ENCODE assay signal across 8 mouse cellular contexts in the genomic region with DNA sequence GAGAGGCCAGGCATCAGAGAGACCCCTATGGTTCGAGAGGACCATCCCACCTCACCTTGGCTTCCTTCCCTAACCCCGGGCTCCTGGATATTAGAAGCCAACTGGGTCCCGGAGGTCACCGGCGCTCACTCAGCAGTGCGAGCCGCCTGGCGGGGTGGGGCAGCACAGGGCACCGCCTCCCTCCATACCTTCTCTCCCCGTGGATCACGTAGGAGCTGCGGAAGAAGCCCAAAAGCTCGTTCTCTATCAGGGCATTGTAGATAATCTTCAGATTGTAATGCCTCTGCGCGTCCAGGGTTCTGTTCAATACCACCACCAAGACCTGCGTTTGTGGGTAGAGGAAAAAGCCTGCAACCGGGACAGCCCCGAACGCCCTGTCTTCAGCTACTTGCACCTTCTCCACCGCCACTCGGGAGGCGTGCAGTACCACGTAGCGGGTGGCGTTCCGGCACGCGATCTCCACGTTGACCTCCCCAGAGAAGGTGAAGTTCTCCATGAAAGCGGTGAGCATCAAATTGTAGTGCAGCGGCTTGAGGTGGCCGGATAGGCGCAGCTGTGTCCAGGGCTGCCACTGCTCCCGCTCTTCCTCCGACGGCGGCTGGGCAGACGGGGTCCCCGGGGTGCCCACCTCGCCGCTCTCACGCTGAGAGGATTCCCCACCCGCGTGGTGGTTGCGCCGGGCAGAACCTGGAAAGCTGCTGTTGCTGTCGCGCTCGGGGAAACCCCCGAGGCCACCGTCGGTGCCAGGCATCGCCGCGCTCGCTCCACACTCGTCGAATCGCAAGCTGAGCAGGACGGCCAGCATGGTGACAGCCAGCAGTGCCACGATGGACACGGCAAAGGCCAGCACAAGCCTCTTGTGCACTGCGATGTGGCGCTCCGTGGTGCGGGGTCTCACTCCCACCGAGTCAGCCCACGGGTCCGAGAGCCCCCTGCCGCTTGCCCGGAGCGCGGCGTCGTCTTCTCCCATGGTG. TPM values are rescaled to one million over a fixed set of nuclear protein-coding genes. Genes with fewer than 3 reads are reported as not detected.
DNase-seq lines count a peak whose midpoint lies in the region; ATAC-seq lines count a peak whose summit lies in the region.

No protein-coding gene starts in this region.

- WGBS in kidney, embryonic 14.5 days = 7% methylated on average over 73 of the region's 75 CpGs
- WGBS in embryonic facial prominence, embryonic 13.5 days = 6% methylated on average over 75 of the region's 75 CpGs
- 8% methylated on average over 75 of the region's 75 CpGs for WGBS in limb, embryonic 11.5 days

- no peak overlapping the region for H3K9ac ChIP-seq in kidney, embryonic 14.5 days (ENCODE audit: low read depth, low read length)
- peak overlapping the region; percentile 71; the same call in 1 of the 2 replicates for H3K9ac ChIP-seq in embryonic facial prominence, embryonic 13.5 days
- no peak overlapping the region for H3K9ac ChIP-seq in limb, embryonic 11.5 days (ENCODE audit: low read length)

- peaks cover 43% of the 10 kb centered on the region for H3K27me3 ChIP-seq in kidney, embryonic 14.5 days (ENCODE audit: control insufficient read depth, insufficient read depth, low read length)
- peaks cover 55% of the 10 kb centered on the region for H3K27me3 ChIP-seq in embryonic facial prominence, embryonic 13.5 days
- H3K27me3 ChIP-seq in limb, embryonic 11.5 days (ENCODE audit: control insufficient read depth, insufficient read depth, low read length) = peaks cover 38% of the 10 kb centered on the region

- H3K9me3 ChIP-seq in kidney, embryonic 14.5 days (ENCODE audit: control insufficient read depth, low read length) = no peaks in the 10 kb centered on the region
- no peaks in the 10 kb centered on the region for H3K9me3 ChIP-seq in embryonic facial prominence, embryonic 13.5 days
- no peaks in the 10 kb centered on the region for H3K9me3 ChIP-seq in limb, embryonic 11.5 days (ENCODE audit: control insufficient read depth, low read length)

- ATAC-seq in kidney, embryonic 14.5 days (ENCODE audit: low FRiP score, low TSS enrichment) = peak; percentile 41
- ATAC-seq in embryonic facial prominence, embryonic 13.5 days (ENCODE audit: insufficient number of reproducible peaks, insufficient read depth, low FRiP score, low TSS enrichment, low read depth) = peak; percentile 45; the same call in 1 of the 2 replicates
- ATAC-seq in limb, embryonic 11.5 days (ENCODE audit: insufficient number of reproducible peaks, low FRiP score, low TSS enrichment, low read depth) = 0 out of 2 replicates have a peak, but pooled peaks have one; percentile 5
- ATAC-seq in monocyte, adult 5-6 weeks (replicated peaks; ENCODE audit: insufficient number of reproducible peaks, low FRiP score, low TSS enrichment, poor library complexity, severe bottlenecking) = no peak; the same call in 1 of the 2 replicates
- ATAC-seq in erythroid progenitor cell, adult 5-6 weeks (replicated peaks; ENCODE audit: low FRiP score, poor library complexity, severe bottlenecking) = no peak

- H3K4me1 ChIP-seq in kidney, embryonic 14.5 days (ENCODE audit: control insufficient read depth, insufficient read depth, low read length) = no peaks in the 10 kb centered on the region
- peaks cover 16% of the 10 kb centered on the region for H3K4me1 ChIP-seq in embryonic facial prominence, embryonic 13.5 days
- H3K4me1 ChIP-seq in limb, embryonic 11.5 days (ENCODE audit: control insufficient read depth, insufficient read depth, low read length) = 0 out of 2 replicates have a peak, but pooled peaks cover 2% of the 10 kb centered on the region

- no peaks in the 10 kb centered on the region for H3K36me3 ChIP-seq in kidney, embryonic 14.5 days (ENCODE audit: control insufficient read depth, insufficient read depth, low read length)
- H3K36me3 ChIP-seq in embryonic facial prominence, embryonic 13.5 days = no peaks in the 10 kb centered on the region
- H3K36me3 ChIP-seq in limb, embryonic 11.5 days (ENCODE audit: control insufficient read depth, insufficient read depth, low read length) = no peaks in the 10 kb centered on the region

- peak overlapping the region; percentile 59 for H3K4me3 ChIP-seq in kidney, embryonic 14.5 days (ENCODE audit: low read length)
- peak overlapping the region; percentile 65 for H3K4me3 ChIP-seq in embryonic facial prominence, embryonic 13.5 days
- H3K4me3 ChIP-seq in limb, embryonic 11.5 days (ENCODE audit: low read depth, low read length) = peak overlapping the region; percentile 55

- no peak overlapping the region for H3K27ac ChIP-seq in kidney, embryonic 14.5 days (ENCODE audit: low read depth, low read length)
- H3K27ac ChIP-seq in embryonic facial prominence, embryonic 13.5 days = no peak overlapping the region
- H3K27ac ChIP-seq in limb, embryonic 11.5 days (replicated peaks; ENCODE audit: low read depth, low read length) = no peak overlapping the region

- peak overlapping the region; percentile 96 for H3K4me2 ChIP-seq in kidney, embryonic 14.5 days (replicated peaks; ENCODE audit: low read depth, low read length)
- peak overlapping the region; percentile 97 for H3K4me2 ChIP-seq in embryonic facial prominence, embryonic 13.5 days
- peak overlapping the region; percentile 94 for H3K4me2 ChIP-seq in limb, embryonic 11.5 days (ENCODE audit: low read depth, severe bottlenecking)

- DNase-seq in kidney, postnatal 25 days = no peak
- DNase-seq in brain, adult 2 months (ENCODE audit: low read depth, low spot score) = peak; percentile 68
- peak; percentile 46 for DNase-seq in limb, embryonic 11.5 days (ENCODE audit: low spot score)
- peak; percentile 44 for DNase-seq in retina, embryonic 14.5 days (ENCODE audit: low spot score)

RNA-seq across cellular contexts. Expression of a gene that starts 1.5 kb away (rescaled TPM):
- polyA plus RNA-seq in kidney, embryonic 14.5 days (2014; fragmentation: Nextera tagmentation; extraction: Ambion mirVana) = 0.20 and 0.42 TPM in 2 replicates
- 1.0 and 1.3 TPM in 2 replicates for polyA plus RNA-seq in embryonic facial prominence, embryonic 13.5 days (2015; fragmentation: Nextera tagmentation; extraction: Ambion mirVana)
- 0.52 and 0.61 TPM in 2 replicates for polyA plus RNA-seq in limb, embryonic 11.5 days (2014; fragmentation: Nextera tagmentation; extraction: Ambion mirVana)
- not detected in 3 replicates for total RNA-seq in monocyte, adult 5-6 weeks (2017)
- not detected in 2 replicates for total RNA-seq in erythroid progenitor cell, adult 5-6 weeks (2015; ENCODE audit: low replicate concordance)
- total RNA-seq in erythroid progenitor cell, adult 5-6 weeks (2017; ENCODE audit: low replicate concordance) = not detected in 2 replicates

Comparison
In these comparisons a context has a peak if more than half of its experiments do, and no peak if none do; other contexts are left out.
1. ATAC-seq: peak in kidney, embryonic 14.5 days (single experiment), embryonic facial prominence, embryonic 13.5 days (single experiment) and limb, embryonic 11.5 days (single experiment); none in monocyte, adult 5-6 weeks (single experiment) and erythroid progenitor cell, adult 5-6 weeks (single experiment).
2. DNase-seq: peak in brain, adult 2 months (single experiment), limb, embryonic 11.5 days (single experiment) and retina, embryonic 14.5 days (single experiment); none in kidney, postnatal 25 days (0 of 2).
3. Peak in every context shown above with its lines, with median percentiles within 50 percentile points of each other: H3K4me2 ChIP-seq and H3K4me3 ChIP-seq.